Mouse (Mus musculus) fat pad, adult 2 months (tissue): ENCODE measurements around the gene Fam118b.

ENCODE experiments used
- DNase-seq: peaks from one replicate; pipeline ENCODE4 v3.0.0-alpha.2; 2011; ENCODE audit warnings: low read depth, low spot score; ENCODE audit errors: extremely low read depth

Gene Fam118b

DNA sequence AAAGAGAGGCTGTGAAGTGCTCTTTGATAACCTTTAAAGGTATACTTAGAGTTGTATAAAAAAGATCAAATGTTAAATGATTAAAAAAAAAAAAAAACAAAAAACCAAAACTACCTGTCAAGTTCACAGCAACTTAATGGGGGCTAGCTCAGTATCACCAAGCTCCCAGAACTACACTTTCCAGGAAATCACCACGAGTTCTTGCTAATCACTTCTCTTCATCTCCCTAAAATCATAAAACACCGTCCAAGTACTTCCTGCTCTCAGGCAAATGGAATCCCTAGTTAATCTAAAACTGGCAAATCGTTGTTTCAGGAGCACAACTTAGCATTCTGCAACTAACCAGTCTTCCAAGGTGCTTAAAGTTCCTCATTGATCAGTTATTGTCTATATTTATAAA, 3.1 kb downstream of the Fam118b start:
- no peak for DNase-seq

DNA sequence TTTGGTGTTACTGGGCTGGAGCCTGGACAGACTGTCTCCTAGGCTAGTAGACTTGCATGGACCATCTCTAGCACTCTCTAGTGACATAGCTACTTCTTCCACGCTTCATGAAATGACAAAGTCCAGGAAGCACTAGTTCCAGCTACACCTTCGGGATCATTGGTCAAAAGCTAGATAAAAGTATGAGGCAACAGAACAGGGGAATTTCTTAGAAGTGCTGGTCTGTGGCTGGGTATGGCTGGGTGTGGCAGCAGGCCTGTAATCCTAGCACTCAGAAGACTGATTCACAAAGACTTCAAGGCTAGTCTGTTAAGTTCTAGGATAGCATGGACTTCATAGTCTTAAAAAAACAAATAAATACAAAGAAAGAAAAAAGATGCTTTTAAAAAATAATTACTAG, 4.2 kb downstream of the Fam118b start:
- DNase-seq: no peak

DNA sequence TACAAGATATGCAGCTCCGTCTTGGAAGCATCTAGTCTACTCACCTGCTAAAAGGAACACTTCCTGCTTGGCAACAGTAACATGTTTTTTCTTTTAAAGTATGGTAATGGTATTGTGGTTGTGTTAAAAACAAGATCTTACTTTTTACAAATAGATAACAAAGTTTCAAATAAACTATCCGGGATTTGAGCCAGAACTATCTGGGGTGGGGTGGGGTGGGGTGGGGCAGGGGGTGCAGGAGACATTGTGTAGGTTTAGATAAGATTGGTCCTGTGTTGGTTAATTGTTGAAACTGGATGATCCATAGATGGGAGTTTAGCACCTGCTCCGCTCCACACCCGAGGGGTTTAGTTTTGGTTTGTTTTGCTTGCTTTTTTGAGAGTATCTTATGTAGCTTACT, 5.2 kb downstream of the Fam118b start:
- no peak for DNase-seq

DNA sequence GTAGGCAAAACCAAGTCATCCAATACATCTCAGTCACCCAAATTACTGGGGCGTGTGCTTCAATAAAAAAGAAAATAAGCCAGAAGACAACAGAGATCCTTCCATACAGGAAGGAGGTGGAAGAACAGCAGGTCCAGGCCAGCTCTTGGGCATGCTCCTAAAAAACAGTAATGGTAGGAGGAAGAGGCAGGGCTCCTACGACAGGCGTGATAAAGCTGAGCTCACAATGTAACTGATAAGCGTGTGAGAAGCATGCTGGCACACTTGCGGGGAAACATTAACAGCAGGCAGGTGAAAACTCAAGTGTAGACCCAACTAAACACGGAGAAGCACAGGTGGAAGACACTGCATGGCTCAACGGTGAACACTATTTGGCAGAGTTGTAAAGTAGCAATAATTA, 10.2 kb downstream of the Fam118b start:
- DNase-seq: no peak

DNA sequence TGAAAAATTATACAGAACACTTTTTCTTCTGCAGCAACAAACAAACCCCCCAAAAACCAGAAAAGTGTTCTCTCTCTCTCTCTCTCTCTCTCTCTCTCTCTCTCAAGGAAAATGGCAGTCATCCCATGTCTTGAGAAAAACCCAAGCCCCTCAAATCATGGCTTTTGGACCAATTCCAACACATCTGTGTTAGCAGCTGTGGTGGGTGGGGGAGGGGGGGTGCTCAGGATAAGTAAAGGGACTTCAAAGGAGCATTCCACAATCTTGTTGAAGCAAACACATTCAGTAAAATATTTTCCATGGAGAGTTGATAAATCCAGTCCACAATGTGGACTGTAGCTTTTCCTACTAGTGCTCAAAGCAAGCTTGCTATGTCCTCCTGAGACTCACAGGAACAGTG, 18.1 kb downstream of the Fam118b start:
- DNase-seq: no peak

DNA sequence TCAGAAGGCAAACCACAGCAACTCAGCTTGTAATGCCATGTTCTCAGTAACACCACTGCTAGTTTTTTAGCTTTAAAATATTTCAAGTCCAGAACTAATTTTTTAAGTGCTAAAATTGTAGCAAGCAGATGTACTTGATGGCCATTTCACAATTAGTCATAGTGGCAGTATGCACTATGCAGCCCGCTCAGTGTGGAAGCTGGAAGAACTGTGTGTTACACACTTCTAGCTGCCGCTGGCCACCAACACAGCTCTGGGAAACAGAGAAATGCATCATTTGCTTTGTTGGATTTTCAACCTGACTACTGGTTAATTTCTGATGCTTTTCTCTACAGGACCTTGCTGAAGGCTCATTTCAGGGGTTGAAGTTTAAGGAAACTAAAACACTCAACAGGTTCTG, 20.2 kb downstream of the Fam118b start:
- DNase-seq: no peak

DNA sequence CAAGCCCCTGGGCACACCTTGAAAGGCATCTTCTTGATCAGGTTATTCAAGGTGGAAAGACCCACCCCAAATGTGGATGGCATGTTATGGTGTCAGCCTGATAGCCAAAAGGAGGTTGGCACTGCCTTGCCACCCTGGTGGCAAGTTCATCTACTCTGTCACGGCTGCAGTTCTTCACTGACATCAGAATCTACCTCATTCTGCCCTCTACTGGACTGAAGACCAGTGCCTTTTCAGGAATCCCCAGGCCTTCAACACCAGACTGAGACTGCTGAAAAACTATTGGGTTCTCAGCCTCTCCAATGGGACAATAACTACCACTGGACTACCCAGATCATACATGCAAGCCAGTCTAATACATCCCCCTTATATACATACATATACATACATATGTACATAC, 27.9 kb downstream of the Fam118b start:
- no peak for DNase-seq

DNA sequence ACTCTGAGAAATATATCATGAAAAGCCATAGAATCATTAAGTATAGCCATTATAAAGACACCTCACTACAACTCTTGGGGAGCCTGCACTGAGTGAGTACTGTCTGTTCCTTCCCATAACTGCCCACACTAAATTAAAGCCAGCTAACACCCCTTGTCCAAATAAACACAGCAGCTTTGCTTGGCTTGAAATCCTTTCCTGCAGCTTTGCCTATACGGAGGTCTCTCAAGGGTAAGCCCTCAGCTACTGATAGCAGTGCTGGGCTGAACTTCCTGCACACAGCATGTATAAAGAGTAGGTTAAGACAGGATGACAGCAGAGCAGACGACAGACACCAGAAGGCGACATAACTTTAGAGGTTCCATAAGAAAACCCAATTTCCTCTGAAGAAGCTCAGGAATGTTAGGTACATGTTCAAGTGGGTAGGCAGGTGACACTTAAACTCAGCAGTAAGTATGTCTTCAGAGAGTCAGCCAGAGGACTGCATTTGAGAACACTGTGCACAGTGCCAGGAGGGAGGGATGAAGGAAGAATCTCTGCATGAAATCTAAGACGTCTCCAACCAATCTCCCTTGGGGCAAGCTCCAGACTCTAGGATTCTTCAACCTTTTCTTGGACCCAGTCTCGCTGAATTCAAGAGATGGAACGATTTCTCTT, 28.6 kb downstream of the Fam118b start:
- no peak for DNase-seq

DNA sequence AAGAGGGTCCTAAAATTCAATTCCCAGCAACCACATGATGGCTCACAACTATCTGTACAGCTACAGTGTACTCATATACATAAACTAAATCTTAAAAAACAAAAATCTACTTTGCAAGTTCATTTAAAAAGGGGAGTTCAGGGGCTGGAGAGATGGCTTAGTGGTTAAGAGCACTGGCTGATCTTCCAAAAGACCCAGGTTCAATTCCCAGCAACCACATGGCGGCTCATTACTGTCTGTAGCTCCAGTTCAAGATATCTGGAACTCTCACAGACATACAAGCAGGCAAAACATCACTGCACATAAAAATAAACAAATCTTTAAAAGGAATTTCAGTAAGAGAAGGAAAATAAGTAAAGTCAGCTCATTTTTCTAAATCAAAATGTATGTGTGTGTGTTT, 29.2 kb downstream of the Fam118b start:
- DNase-seq: no peak

DNA sequence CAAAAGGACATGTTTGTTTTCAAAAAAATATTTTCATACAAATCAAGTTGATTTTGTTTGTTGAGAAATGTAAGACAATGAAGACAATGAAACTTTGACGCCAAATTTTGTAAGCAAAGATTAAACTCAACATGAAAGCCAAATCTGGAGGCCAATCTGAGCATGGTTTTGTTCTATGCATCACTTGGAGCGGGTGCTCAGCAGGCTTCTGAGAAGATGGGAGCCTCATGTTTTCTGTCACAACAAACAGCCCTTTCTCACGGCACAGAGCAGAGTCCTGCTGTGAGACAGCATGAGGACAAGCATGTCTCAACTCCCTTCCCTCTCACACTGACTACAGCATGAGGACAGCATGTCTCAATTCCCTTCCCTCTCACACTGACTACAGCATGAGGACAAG, 31.6 kb downstream of the Fam118b start:
- DNase-seq: no peak

DNA sequence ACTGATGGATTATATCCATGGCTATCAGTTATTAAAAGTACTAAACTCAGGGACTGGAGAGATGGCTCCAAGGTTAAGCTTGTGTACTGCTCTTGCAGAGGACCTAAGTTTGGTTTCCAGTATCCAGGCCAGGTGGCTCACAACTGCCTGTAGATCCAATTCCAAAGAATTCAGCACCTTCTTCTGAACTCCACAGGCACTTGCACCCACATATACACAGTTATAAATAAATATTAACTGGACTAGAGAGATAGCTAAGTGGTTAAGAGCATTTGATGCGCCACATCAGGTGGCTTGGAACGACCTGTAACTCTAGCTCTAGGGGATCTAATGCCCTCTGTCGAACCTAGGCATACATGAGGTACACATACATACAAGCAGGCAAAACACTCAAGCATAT, 38.9 kb downstream of the Fam118b start:
- no peak for DNase-seq

DNA sequence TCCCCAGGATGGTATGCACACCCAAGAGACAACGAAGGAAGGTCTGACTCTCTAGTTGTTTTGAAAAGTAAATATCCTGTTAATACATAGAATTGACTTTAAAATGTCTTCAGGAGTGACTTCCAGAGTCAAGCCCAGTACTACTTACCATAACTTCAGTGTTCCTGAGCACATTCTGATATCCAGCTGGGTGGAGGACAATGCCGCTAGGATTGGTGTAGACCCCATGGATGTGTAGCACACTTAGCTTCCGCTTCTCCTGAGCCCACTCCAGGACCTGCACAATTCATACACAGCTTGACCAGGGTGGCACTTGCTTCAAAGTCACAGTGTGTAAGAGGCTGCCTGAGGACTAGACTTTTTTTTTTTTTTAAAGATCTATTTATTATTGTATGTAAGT, 44.1 kb downstream of the Fam118b start:
- no peak for DNase-seq

DNA sequence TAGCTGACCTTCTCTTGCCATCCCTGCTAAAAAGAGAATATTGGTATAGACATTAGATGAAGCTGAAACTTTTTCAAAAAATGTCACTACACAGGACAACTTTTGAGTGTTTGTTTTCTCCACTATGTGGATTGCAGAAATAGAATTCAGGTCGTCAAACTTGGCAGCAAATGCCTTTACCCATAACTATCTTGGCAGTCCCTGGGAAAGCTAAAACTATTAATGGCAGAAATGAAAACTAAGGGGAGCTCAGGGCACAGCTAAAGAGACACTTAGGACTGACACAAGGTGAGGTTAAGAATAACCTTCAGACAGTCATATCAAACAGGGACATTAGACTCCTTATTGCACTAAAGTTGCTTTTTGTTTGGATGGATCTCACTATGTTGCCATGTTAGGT, 49.6 kb downstream of the Fam118b start:
- DNase-seq: no peak

DNA sequence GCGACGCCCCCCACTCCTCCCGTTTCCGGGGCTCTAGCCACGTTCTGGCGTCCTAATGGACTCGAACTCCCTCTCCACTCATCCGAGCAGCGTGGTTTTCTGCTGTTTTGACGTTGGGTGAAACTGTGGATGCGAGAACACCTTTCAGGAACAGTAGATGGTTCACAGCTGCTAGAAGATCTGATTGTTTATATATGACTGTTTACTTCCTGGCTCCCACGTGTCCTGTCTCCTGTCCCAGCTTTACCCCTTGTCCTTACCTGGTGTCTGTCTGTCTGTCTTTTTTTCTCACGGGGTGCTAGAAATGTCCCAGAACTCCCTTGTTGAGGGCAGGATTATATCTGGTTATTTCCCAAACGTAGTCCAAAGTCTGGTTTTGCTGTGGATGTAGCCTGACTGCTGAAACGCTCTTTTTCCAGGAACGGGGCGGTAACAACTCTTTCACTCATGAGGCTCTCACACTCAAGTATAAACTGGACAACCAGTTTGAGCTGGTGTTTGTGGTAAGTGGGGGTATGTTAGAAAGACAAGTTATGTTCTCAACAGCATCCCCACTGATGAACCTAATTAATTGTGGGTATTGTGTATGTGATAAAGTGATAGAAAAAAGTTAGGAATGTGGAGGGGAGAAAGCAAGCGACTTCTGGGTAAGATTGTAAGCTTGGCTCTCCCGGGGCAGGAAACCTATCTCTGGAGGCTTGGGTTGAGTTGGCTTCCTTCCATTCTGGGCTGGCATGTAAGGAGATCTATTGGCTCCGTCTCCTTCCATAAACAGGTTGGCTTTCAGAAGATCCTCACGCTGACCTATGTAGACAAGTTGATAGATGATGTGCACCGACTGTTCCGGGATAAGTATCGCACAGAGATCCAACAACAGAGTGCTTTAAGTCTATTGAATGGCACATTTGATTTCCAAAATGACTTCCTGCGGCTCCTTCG, 55.8 kb downstream of the Fam118b start:
- DNase-seq: no peak

DNA sequence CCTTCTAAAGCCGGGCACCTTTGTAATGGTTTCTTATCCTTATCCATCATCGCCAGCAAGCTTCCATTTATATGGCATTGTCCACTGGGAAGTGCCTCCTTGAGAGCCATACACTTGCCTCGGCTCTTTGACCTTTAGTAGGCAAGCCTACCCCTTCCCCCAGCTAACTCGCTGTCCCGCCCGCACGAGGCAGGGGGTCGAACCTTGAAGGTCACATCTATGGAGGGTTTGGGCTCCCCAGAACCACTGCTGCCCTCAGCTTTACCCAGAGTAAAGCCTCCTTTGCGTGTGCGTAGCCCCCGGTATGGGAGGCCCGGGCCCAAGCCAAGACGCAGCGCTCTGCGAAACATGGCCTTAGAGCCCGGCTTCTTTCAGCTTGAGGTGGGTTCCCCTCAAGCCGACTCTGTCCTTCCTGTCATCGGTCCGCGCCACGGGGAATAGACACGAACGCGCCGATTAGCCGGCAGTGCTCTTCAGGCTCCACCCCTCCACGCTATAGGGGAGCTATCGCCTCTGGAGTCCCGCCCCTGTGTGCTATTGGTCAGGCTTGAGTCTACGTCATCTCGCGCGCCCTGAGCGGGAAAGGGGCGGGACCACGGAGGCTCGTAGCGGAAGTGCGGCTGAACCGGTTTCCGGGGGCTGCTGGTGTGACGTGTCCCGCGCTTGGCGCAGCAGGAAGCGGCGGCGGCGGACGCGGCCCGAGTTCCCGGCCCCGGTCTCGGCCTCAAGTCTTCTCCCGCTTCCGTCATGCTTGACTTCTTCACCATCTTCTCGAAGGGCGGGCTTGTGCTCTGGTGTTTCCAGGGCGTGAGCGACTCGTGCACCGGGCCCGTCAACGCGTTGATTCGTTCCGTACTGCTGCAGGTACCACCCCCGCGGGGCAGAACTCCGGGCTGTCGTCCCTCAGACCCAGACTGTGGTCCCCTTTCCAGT, 56.8 kb downstream of the Fam118b start, which contains the start of gene Foxred1:
Foxred1 (minus strand) TSS at position 514 of the 933 bp plus-strand sequence.
- peak; percentile 80 for DNase-seq

DNA sequence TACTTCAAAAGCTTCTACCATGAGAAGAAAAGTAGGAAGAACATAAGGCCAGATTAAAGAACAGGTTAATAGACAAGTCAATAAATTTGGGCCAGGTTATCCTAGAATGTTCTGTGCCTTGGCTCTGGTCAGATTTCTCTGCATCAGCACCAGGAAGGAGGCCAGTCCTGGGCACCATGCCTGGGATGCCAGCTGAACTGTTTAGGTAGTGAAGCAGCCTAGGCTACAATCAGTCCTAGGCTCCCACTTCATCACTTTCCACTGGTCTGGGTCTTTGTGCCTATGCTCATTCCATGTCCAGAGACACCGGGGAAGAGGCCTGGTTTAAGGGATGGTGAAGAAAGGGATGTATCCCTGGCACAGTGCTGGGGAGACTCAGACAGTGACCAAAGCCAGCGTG, 63.2 kb downstream of the Fam118b start:
- DNase-seq: no peak

DNA sequence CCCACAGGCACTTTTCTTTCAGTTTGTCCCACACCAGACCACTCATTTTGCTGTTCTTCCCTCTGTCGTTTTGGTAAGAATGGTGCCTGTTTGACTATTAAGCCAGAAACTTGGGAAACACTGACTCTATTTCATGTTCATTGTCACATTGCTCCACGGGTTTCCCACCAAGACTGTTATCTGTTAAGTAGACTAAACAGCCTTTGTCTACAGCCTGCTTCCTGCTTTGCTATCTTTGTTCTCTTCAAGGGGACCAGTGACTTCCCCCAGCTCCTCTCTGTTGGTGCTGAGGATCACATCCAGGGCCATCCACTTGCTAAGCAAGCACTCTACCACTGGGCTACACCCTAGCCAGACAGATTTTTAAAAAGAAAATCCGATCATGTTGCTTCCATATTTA, 64.1 kb downstream of the Fam118b start:
- no peak for DNase-seq

DNA sequence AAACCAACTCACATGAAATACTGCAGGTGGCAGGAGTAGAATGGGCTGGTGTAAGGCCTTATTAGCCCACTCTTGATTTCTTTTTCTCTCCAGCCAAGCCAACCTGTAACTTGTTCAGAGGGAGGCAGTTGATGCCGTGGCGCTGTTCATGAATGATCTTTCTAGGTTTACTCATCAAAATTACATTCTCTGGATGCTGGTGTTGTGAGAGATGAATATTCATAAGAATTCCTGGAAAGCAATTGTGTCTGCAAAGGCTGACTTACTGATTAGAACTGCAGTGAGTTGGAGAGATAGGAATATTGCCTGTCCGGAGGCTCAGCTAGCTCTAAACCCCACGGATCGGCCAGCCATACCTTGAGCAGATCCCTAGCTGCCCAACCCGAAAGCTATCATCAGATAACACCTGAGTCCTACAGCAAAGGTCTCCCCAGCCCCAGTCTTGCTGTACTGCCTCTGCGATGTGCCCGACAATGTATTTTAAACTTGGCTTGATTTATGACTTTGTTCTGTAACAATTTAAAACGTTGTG, 67.0 kb downstream of the Fam118b start:
- no peak for DNase-seq

DNA sequence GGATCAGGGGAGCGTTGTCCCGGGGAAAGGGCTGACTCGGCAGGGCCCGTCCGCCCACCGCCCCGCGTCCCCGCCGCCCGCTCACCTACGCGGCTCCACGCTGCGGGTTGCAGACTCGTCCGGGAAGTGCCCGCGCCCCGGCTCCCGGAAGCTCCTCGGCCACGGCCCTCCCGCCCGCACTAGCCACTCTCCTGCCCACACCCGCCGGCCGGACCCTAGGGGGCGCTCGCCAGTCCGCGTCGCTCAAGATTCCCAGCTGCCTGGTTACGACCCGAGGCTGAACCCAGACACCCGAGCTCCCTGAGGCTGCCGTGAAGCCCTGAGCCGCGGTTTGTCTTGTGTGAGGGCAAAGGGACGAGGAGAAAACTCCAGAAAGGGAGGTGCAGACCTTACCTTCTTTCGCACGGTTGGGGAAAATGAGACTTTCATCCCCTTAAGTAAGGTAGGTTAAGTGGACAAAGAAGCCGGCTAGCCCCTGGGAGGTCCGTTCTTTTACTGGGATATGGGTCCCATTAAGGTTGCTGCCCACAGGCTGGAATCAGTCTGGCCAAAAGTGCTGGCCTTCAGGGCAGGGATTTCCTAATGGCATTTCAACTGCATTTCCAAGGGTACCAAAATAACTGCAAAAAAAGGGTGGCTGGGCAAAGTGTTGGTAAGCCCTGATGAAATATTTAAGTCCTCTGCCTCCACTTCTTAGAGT, 67.7 kb downstream of the Fam118b start, which contains the start of the genes Srpr and Tirap:
Srpr (plus strand) TSS at position 404 of the 700 bp plus-strand sequence.
Tirap (minus strand) TSS at position 520 of the 700 bp plus-strand sequence.
- DNase-seq: no peak
